Mouse (Mus musculus) CD4-positive, CD25-positive, alpha-beta regulatory T cell, adult 9 weeks (primary cell): Measurements from ENCODE around the gene Ptgir. TPM values are rescaled to one million over a fixed set of nuclear protein-coding genes. Genes with fewer than 3 reads are reported as not detected.

Experiments used
- polyA plus RNA-seq: library from polyadenylated mRNA; unstranded; fragments of 100-300 nt; shearing (Covaris generic); gene quantifications from one replicate; pipeline ENCODE4 v1.2.1, GENCODE M21; 2017

Gene Ptgir
- polyA plus RNA-seq, result 7.3 TPM

GRCm38 (mm10) chr7:16906281-16906680 lies at the start of gene Ptgir:
TSS of gene Ptgir (plus strand) at chr7:16906490.

GRCm38 (mm10) chr7:16875310-16875325 lies 31.2 kb upstream of the Ptgir start, which contains the start of gene Dact3:
TSS of gene Dact3 (plus strand) at chr7:16875317.

GRCm38 (mm10) chr7:16891641-16892351 lies 14.5 kb upstream of the Ptgir start, which contains the start of gene Gng8:
TSS of gene Gng8 (plus strand) at chr7:16891786.

GRCm38 (mm10) chr7:16924037-16924834 lies 17.9 kb downstream of the Ptgir start, which contains the start of gene Calm3:
TSS of gene Calm3 (minus strand) at chr7:16924114.

GRCm38 (mm10) chr7:16944061-16944807 lies 37.9 kb downstream of the Ptgir start, which contains the start of gene Pnmal2:
TSS of gene Pnmal2 (plus strand) at chr7:16944682.

GRCm38 (mm10) chr7:16959539-16960187 lies 53.4 kb downstream of the Ptgir start, which contains the start of gene Pnmal1:
TSS of gene Pnmal1 (plus strand) at chr7:16959679.

Other genes with a start within 250 kb of the Ptgir start
- gene Ceacam15, start 230.8 kb upstream of the Ptgir start, polyA plus RNA-seq, result 1.4 TPM
- not detected for gene Ceacam9, start 184.6 kb upstream of the Ptgir start, polyA plus RNA-seq
- gene Ap2s1, start 168.1 kb upstream of the Ptgir start, polyA plus RNA-seq, result 236 TPM
- 56.6 TPM for gene Slc1a5, start 125.2 kb upstream of the Ptgir start, polyA plus RNA-seq
- 14.1 TPM for gene Strn4, start 90.6 kb upstream of the Ptgir start, polyA plus RNA-seq
- 3.7 TPM for gene Fkrp, start 89.8 kb upstream of the Ptgir start, polyA plus RNA-seq
- gene Prkd2, start 63.6 kb upstream of the Ptgir start, polyA plus RNA-seq, result 247 TPM
- gene Dact3, start 31.2 kb upstream of the Ptgir start, polyA plus RNA-seq, result not detected
- gene Gng8, start 14.7 kb upstream of the Ptgir start, polyA plus RNA-seq, result not detected
- 73.4 TPM for gene Calm3, start 17.6 kb downstream of the Ptgir start, polyA plus RNA-seq
- not detected for gene Pnmal2, start 38.2 kb downstream of the Ptgir start, polyA plus RNA-seq
- gene Pnmal1, start 53.2 kb downstream of the Ptgir start, polyA plus RNA-seq, result not detected
- 4.1 TPM for gene Gm42372, start 76.6 kb downstream of the Ptgir start, polyA plus RNA-seq
- 0.05 TPM for gene Ccdc8, start 86.2 kb downstream of the Ptgir start, polyA plus RNA-seq
- gene Ppp5c, start 121.4 kb downstream of the Ptgir start, polyA plus RNA-seq, result 120 TPM
- 1.7 TPM for gene Hif3a, start 155.9 kb downstream of the Ptgir start, polyA plus RNA-seq
- gene Psg16, start 167.6 kb downstream of the Ptgir start, polyA plus RNA-seq, result 0.81 TPM
- not detected for gene Ceacam3, start 243.8 kb downstream of the Ptgir start, polyA plus RNA-seq